Mouse (Mus musculus) MEL (cell line): Measurements from ENCODE around the gene Etv5. TPM values are rescaled to one million over a fixed set of nuclear protein-coding genes. Genes with fewer than 3 reads are reported as not detected.

Experiments
- DNase-seq: peaks from one replicate; pipeline ENCODE4 v3.0.0; 2011; ENCODE audit warnings: low read depth, low spot score
- H3K27ac ChIP-seq: 2 replicates; pipeline ENCODE4 v1.5.1; 2012; ENCODE audit warnings: low read depth, mild to moderate bottlenecking, control low read depth, low read length, moderate library complexity; ENCODE audit not compliant: control insufficient read depth
- H3K27me3 ChIP-seq, 2 experiments: fragments of 150-350 bp in 1 of 2; sonication (generic) in 1 of 2; 2 replicates each; pipeline ENCODE4 v1.6.1; 2012; ENCODE audit warnings: low read length in 2 of 2, mild to moderate bottlenecking in 2 of 2, improper control_type of control experiment in 1 of 2, moderate library complexity in 1 of 2; ENCODE audit not compliant: insufficient read depth in 2 of 2, control insufficient read depth in 1 of 2
- H3K36me3 ChIP-seq, 2 experiments: 2 replicates each; pipeline ENCODE4 v1.6.1; 2012 to 2014; ENCODE audit warnings: low read length in 2 of 2, improper control_type of control experiment in 1 of 2, inconsistent platforms in 1 of 2, mild to moderate bottlenecking in 1 of 2; ENCODE audit not compliant: insufficient read depth in 2 of 2, control insufficient read depth in 1 of 2
- H3K4me1 ChIP-seq, 2 experiments: fragments of 150-350 bp in 1 of 2; sonication (generic) in 1 of 2; 2 replicates each; pipeline ENCODE4 v1.6.1; 2012; ENCODE audit warnings: low read length in 2 of 2, improper control_type of control experiment in 1 of 2, mild to moderate bottlenecking in 1 of 2; ENCODE audit not compliant: insufficient read depth in 2 of 2, control insufficient read depth in 1 of 2
- H3K4me3 ChIP-seq, 2 experiments: fragments of 150-350 bp in 1 of 2; sonication (generic) in 1 of 2; 2 replicates each; pipeline ENCODE4 v1.5.1; 2012; ENCODE audit warnings: low read depth in 2 of 2, low read length in 2 of 2, mild to moderate bottlenecking in 2 of 2, moderate library complexity in 2 of 2, control low read depth in 1 of 2, improper control_type of control experiment in 1 of 2; ENCODE audit not compliant: control insufficient read depth in 1 of 2, insufficient read depth in 1 of 2
- H3K79me2 ChIP-seq: 2 replicates; pipeline ENCODE4 v1.6.1; 2012; ENCODE audit warnings: mild to moderate bottlenecking, low read length, moderate library complexity; ENCODE audit not compliant: control insufficient read depth, poor library complexity, insufficient read depth
- H3K9ac ChIP-seq: 2 replicates; pipeline ENCODE4 v1.6.1; 2012; ENCODE audit warnings: low read depth, mild to moderate bottlenecking, control low read depth, low read length, moderate library complexity; ENCODE audit not compliant: control insufficient read depth, poor library complexity, severe bottlenecking
- H3K9me3 ChIP-seq: fragments of 150-350 bp; sonication (generic); replicated peaks from 2 replicates; pipeline ENCODE4 v1.6.1; 2012; ENCODE audit warnings: mild to moderate bottlenecking, low read length, improper control_type of control experiment, moderate library complexity; ENCODE audit not compliant: insufficient read depth
- BHLHE40 ChIP-seq: IDR thresholded peaks from 2 replicates; pipeline ENCODE4 v1.6.1; 2012; ENCODE audit warnings: low read depth, mild to moderate bottlenecking, inconsistent platforms, low read length, improper control_type of control experiment, borderline replicate concordance
- GATA1 ChIP-seq: IDR thresholded peaks from 2 replicates; pipeline ENCODE4 v1.6.1; 2011; ENCODE audit warnings: low read depth, low read length, improper control_type of control experiment
- JUND ChIP-seq: IDR thresholded peaks from 2 replicates; pipeline ENCODE4 v1.6.1; 2011; ENCODE audit warnings: low read depth, mild to moderate bottlenecking, improper control_type of control experiment, low read length
- MAFK ChIP-seq: IDR thresholded peaks from 2 replicates; pipeline ENCODE4 v1.6.1; 2011; ENCODE audit warnings: low read depth, mild to moderate bottlenecking, low read length, improper control_type of control experiment, borderline replicate concordance
- MAZ ChIP-seq: IDR thresholded peaks from 2 replicates; pipeline ENCODE4 v1.6.1; 2012; ENCODE audit warnings: low read depth, mild to moderate bottlenecking, inconsistent platforms, low read length, improper control_type of control experiment
- MEF2A ChIP-seq: IDR thresholded peaks from 2 replicates; pipeline ENCODE4 v1.6.1; 2014; ENCODE audit warnings: low read depth, mild to moderate bottlenecking, inconsistent platforms, low read length, improper control_type of control experiment; ENCODE audit not compliant: poor library complexity, insufficient replicate concordance, severe bottlenecking; ENCODE audit errors: extremely low read depth
- MXI1 ChIP-seq: IDR thresholded peaks from 2 replicates; pipeline ENCODE4 v1.6.1; 2011; ENCODE audit warnings: mild to moderate bottlenecking, low read depth, low read length, improper control_type of control experiment
- MYC ChIP-seq: IDR thresholded peaks from 2 replicates; pipeline ENCODE4 v1.6.1; 2011; ENCODE audit warnings: low read depth, mild to moderate bottlenecking, low read length, improper control_type of control experiment, moderate library complexity
- NRF1 ChIP-seq: IDR thresholded peaks from 2 replicates; pipeline ENCODE4 v1.6.1; 2014; ENCODE audit warnings: low read depth, mild to moderate bottlenecking, inconsistent platforms, low read length, improper control_type of control experiment, moderate library complexity; ENCODE audit not compliant: poor library complexity, insufficient read depth, severe bottlenecking
- RAD21 ChIP-seq: IDR thresholded peaks from 2 replicates; pipeline ENCODE4 v1.6.1; 2011; ENCODE audit warnings: mild to moderate bottlenecking, low read depth, low read length, improper control_type of control experiment
- SIN3A ChIP-seq: IDR thresholded peaks from 2 replicates; pipeline ENCODE4 v1.6.1; 2012; ENCODE audit warnings: low read length, improper control_type of control experiment, inconsistent platforms
- UBTF ChIP-seq: IDR thresholded peaks from 2 replicates; pipeline ENCODE4 v1.6.1; 2012; ENCODE audit warnings: low read depth, mild to moderate bottlenecking, inconsistent platforms, low read length, improper control_type of control experiment, moderate library complexity, borderline replicate concordance; ENCODE audit not compliant: insufficient read depth
- USF2 ChIP-seq, 2 experiments: IDR thresholded peaks; 2 replicates each; pipeline ENCODE4 v1.6.1; 2011 to 2012; ENCODE audit warnings: improper control_type of control experiment in 2 of 2, low read length in 2 of 2, borderline replicate concordance in 1 of 2, inconsistent platforms in 1 of 2, low read depth in 1 of 2, mild to moderate bottlenecking in 1 of 2; ENCODE audit not compliant: insufficient read depth in 1 of 2
- ZMIZ1 ChIP-seq: IDR thresholded peaks from 2 replicates; pipeline ENCODE4 v1.6.1; 2012; ENCODE audit warnings: low read depth, mild to moderate bottlenecking, inconsistent platforms, low read length, improper control_type of control experiment, moderate library complexity
- polyA plus RNA-seq, 2 experiments: library from polyadenylated mRNA; stranded (reverse) in 1 of 2; unstranded in 1 of 2; fragments of >175 nt in 1 of 2; fragments of >200 nt in 1 of 2; gene quantifications; 2 replicates each; pipeline versions ENCODE4 v1.2.1 to v1.2.4; 2012; ENCODE audit warnings: low replicate concordance in 2 of 2, low read depth in 1 of 2; ENCODE audit not compliant: insufficient read length in 2 of 2, insufficient read depth in 1 of 2, missing spikeins in 1 of 2
- total RNA-seq: library from RNA; depleted of rRNA; stranded (reverse); fragments of 300-350 nt; gene quantifications from 2 replicates; pipeline ENCODE4 v1.2.3, GENCODE M21; 2012

The Etv5 gene
- total and polyA plus RNA-seq, 3 experiments = 8.2 to 18.3 TPM; not detected in 1

GRCm38 (mm10) chr16:22395093-22395844, 44.2 kb downstream of the Etv5 start:
- peaks cover 0 to 4% of the 10 kb centered on the region in 2 experiments; a peak in 2 of 4 replicates for H3K36me3 ChIP-seq
- H3K79me2 ChIP-seq = no peaks in the 10 kb centered on the region
- no peak overlapping the region for H3K27ac ChIP-seq
- no peaks in the 10 kb centered on the region for H3K9me3 ChIP-seq
- H3K9ac ChIP-seq = no peak overlapping the region
- H3K4me1 ChIP-seq = no peaks in the 10 kb centered on the region; a peak in 2 of 4 replicates
- TF ChIP-seq ZMIZ1 (no peak), RAD21 (no peak), GATA1 (no peak), BHLHE40 (no peak), MAFK (no peak), SIN3A (no peak), MEF2A (no peak), USF2 (IDR thresholded peaks at IDR 0.05; ENCODE audit: borderline replicate concordance in 1 of 2, insufficient read depth in 1 of 2, low read depth in 1 of 2, low read length in 2 of 2) (no peak), MYC (no peak), JUND (no peak), MAZ (no peak), NRF1 (no peak)
- H3K27me3 ChIP-seq = no peaks in the 10 kb centered on the region
- DNase-seq = no peak
- H3K4me3 ChIP-seq = no peak overlapping the region

GRCm38 (mm10) chr16:22390348-22390897, 49.1 kb downstream of the Etv5 start:
- Histone ChIP-seq H3K4me3 (no peak overlapping the region), H3K27me3 (no peaks in the 10 kb centered on the region), H3K4me1 (no peaks in the 10 kb centered on the region), H3K79me2 (no peaks in the 10 kb centered on the region), H3K9ac (no peak overlapping the region), H3K9me3 (no peaks in the 10 kb centered on the region), H3K36me3 (no peaks in the 10 kb centered on the region; a peak in 2 of 4 replicates), H3K27ac (no peak overlapping the region)
- TF ChIP-seq SIN3A (no peak), UBTF (no peak), MXI1 (no peak)
- DNase-seq = no peak
